Mouse (Mus musculus) left cerebral cortex, adult 2 months (tissue): ENCODE data around the gene Epyc. TPM values are rescaled to one million over a fixed set of nuclear protein-coding genes. Genes with fewer than 3 reads are reported as not detected.

Source experiments
- DNase-seq, 2 experiments: peaks; one replicate each; pipeline ENCODE4 v3.0.0; 2021 to 2022; ENCODE audit warnings: low spot score in 2 of 2, mixed read lengths in 1 of 2; ENCODE audit errors: extremely low spot score in 1 of 2
- H3K27ac ChIP-seq: fragments of 200-600 bp; 2 replicates; pipeline ENCODE4 v1.8.1; 2022
- H3K4me3 ChIP-seq: fragments of 200-600 bp; 2 replicates; pipeline ENCODE4 v1.8.1; 2022
- CTCF ChIP-seq: fragments of 200-600 bp; IDR thresholded peaks from 2 replicates; pipeline ENCODE4 v1.8.1; 2022; ENCODE audit warnings: antibody characterized with exemption, mild to moderate bottlenecking, moderate library complexity
- intact Hi-C: fragments of 180-260 bp; cut with DNase I; formaldehyde crosslinking; loops from one replicate; pipeline ENCODE4 v1.15.1; 2025
- long read RNA-seq, 2 experiments: library from polyadenylated mRNA; stranded (forward); transcript quantifications; one replicate each; pipeline ENCODE4 v2.0.0; 2021; ENCODE audit warnings: borderline mapping rate in 2 of 2
- total RNA-seq, 2 experiments: library from RNA; stranded (reverse); gene quantifications; 2 replicates each; pipeline ENCODE4 v1.2.3; 2021

Epyc gene
- under 1 TPM in 1 of 2 experiments, not detected in 1; 0.14 TPM for total RNA-seq
- long read RNA-seq, experiment 1 = 0 reads
- long read RNA-seq, experiment 2 = 0 reads

DNA sequence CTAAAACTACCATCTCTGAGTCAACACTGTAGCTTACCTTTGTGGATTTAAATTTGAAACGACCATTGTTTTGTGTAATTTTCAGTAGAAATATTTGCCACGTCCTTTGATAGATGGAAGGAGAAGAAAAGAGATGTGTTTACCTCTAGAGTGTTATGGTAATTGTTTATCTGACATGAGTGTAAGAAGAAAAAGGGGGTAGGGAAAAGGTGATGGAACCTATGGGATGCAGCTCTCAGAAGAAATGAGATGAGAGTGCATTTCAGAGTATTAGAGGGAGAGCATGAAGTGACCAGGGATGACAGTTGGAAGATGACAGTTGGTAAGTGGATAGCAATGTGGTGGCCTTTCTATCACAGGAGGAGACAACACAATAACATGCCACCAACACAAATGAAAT is at the start of gene Epyc:
Gene Epyc (plus strand): TSS at position 301 of the 400 bp plus-strand sequence.
- Histone ChIP-seq H3K4me3 (no peak within 1 kb of the TSS), H3K27ac (no peak within 1 kb of the TSS)
- no peak for TF ChIP-seq CTCF
- DNase-seq = no peak
- intact Hi-C loops = no loop called here

DNA sequence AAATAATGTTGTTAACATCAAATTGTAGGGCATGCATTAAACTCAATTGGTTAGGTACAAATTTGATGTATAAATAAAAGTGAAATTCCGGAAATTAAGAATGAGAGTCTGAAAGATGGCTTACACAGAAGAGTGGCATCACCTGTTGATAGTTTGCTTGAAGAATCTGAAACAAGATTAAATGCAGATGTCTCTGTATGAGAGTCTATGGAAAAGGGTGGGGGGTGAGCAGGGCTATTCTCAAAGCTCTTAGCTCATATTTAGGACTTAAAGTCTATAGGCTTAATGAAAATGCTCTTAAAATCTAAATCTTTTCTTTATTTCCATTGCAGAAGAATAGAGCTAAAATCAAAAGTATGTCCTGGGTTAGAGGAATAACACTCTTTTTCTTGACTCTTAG is 48.2 kb upstream of the Epyc start:
- no peak for TF ChIP-seq CTCF
- H3K4me3 ChIP-seq = no peak overlapping the region
- intact Hi-C loops = no loop called here
- no peak for DNase-seq
- no peak overlapping the region for H3K27ac ChIP-seq

- Histone ChIP-seq H3K4me3 (no peak overlapping the region), H3K27ac (no peak overlapping the region)
- DNase-seq = no peak
- no peak for TF ChIP-seq CTCF
- intact Hi-C loops = no loop called here
These were observed 42.1 kb upstream of the Epyc start for GRCm38 (mm10) chr10:97601744-97602143.

GRCm38 (mm10) chr10:97603256-97603655 is 40.6 kb upstream of the Epyc start:
- no peak for DNase-seq
- H3K27ac ChIP-seq = no peak overlapping the region
- intact Hi-C loops = no loop called here
- H3K4me3 ChIP-seq = no peak overlapping the region
- no peak for TF ChIP-seq CTCF

DNA sequence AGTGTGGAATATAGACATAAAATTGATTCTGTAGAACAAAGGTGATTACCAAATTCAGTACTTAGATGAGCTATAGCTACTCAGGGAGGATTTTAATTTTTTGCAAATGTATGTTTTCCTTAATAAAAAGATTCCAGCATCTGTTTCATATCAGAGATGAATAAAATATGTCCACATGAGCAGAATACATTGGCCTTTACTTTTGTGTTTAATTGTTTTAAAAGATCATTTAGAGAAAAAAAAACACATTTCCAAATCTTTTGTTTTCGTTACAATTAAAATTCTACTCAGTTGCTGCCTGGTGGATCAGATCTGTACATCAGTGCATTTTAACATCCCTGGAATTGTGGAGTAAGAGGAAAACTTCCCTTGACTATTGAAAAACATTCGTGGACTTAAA is 37.3 kb upstream of the Epyc start, which contains the start of gene Kera:
Gene Kera (plus strand): TSS at position 301 of the 400 bp plus-strand sequence.
- no peak within 1 kb of the TSS for H3K27ac ChIP-seq
- H3K4me3 ChIP-seq = no peak within 1 kb of the TSS
- intact Hi-C loops = no loop called here
- no peak for TF ChIP-seq CTCF
- no peak for DNase-seq

DNA sequence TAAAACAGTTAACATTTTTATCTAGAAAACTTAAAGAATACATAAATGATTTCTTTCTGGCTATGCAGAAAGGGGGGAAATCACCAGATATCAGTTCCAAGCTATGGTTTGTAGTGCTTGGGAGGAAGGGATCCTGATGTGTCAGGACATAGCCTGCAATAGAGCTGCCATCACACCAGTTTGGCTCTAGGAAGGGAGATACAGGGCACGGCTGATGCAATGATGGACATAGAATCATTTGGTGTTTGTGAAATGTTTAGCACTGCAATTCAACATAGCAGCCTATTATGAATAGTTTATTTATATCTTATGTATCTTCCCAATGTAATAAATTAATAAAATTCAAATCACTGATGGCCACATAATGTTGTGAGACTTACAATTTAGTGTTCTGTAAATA is 21.5 kb upstream of the Epyc start:
- no peak for DNase-seq
- H3K4me3 ChIP-seq = no peak overlapping the region
- no peak for TF ChIP-seq CTCF
- H3K27ac ChIP-seq = no peak overlapping the region
- intact Hi-C loops = no loop called here

DNA sequence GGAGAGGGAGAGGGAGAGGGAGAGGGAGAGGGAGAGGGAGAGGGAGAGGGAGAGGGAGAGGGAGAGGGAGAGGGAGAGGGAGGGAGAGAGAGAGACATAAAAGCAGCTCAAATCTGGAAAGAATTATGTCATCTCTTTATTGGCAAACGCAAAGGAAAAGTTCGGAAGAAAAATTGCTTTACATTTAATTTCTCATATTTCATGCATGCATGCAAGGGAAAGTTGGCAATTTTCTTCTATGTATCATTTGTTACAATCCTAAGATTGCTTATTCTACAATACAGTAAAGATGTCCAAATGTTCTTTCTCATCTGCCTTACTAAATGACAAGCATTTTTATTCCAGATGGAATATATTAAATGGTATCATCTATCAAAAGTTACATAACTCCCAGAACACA is 19.5 kb upstream of the Epyc start:
- Histone ChIP-seq H3K4me3 (no peak overlapping the region), H3K27ac (no peak overlapping the region)
- TF ChIP-seq CTCF = no peak
- no peak for DNase-seq
- intact Hi-C loops = no loop called here

DNA sequence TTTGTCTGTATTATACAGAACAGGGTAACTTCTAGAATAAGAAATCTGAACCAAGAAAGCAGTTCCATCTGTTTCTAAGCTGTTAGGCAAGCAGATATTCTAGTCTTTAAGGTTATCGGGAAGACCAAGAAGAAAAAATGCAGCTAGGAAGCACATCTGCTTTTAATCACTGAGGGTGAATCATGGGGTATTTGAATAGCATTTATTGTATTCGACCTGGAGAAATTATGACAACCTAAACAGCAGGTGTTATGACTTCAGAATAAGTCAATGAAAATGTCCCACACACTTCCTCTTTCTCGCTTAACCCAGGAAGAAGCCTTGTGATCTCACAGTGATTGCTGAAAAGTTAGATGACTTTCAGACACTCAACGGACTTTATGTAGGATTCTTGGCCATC is 18.8 kb upstream of the Epyc start:
- intact Hi-C loops = no loop called here
- no peak for DNase-seq
- TF ChIP-seq CTCF = no peak
- H3K27ac ChIP-seq = no peak overlapping the region
- H3K4me3 ChIP-seq = no peak overlapping the region

GRCm38 (mm10) chr10:97626543-97626942 is 17.3 kb upstream of the Epyc start:
- no peak overlapping the region for H3K27ac ChIP-seq
- intact Hi-C loops = no loop called here
- H3K4me3 ChIP-seq = no peak overlapping the region
- no peak for DNase-seq
- no peak for TF ChIP-seq CTCF

- no peak for TF ChIP-seq CTCF
- DNase-seq = no peak
- Histone ChIP-seq H3K27ac (no peak overlapping the region), H3K4me3 (no peak overlapping the region)
- intact Hi-C loops = no loop called here
These were observed 12.8 kb upstream of the Epyc start for GRCm38 (mm10) chr10:97631061-97631460.

GRCm38 (mm10) chr10:97641926-97642325 is 1.9 kb upstream of the Epyc start:
- DNase-seq = no peak
- Histone ChIP-seq H3K27ac (no peak overlapping the region), H3K4me3 (no peak overlapping the region)
- intact Hi-C loops = no loop called here
- no peak for TF ChIP-seq CTCF

GRCm38 (mm10) chr10:97650334-97650733 is 6.5 kb downstream of the Epyc start:
- H3K4me3 ChIP-seq = no peak overlapping the region
- intact Hi-C loops = no loop called here
- TF ChIP-seq CTCF = no peak
- DNase-seq = no peak
- H3K27ac ChIP-seq = no peak overlapping the region

DNA sequence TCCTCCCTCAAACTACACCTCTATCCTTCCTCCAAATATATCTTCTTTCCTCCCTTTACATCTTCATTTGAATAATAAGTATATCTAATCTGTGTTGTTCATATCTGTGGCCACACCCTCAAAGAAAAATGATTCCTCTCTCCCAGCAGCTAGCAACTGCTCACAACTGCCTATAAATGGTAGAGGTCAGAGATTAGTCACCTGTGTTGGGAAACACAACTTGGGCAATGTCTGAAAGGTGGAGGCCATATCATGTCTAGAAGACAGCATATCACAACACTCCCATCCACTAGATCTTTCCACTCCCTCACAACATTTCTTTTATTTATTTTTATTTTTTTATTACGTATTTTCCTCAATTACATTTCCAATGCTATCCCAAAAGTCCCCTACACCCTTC is 15.6 kb downstream of the Epyc start:
- no peak for DNase-seq
- intact Hi-C loops = no loop called here
- TF ChIP-seq CTCF = no peak

DNA sequence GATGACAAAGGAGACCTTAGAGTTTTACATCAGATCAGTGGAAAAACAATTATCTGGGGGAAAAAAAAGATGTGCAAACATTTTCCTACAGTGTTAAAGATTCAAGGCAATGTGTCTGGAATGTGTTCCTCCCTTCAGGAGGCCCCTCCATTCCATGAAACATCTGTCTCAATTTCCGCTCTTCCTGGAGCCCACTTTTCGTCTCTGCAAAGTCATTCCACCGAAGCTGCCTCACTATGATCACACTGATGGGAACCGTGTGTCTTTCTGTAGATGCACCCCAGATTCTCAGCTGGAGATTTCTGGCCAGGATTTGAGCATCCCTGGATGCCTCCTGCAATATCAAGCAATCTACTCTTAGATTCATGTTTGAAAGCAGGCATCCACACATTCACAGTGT is 24.8 kb downstream of the Epyc start:
- H3K27ac ChIP-seq = no peak overlapping the region
- no peak for TF ChIP-seq CTCF
- DNase-seq = no peak
- H3K4me3 ChIP-seq = no peak overlapping the region
- intact Hi-C loops = no loop called here

More for the DNA sequence above, 15.6 kb downstream of the Epyc start:
- no peak overlapping the region for H3K27ac ChIP-seq
- H3K4me3 ChIP-seq = no peak overlapping the region
